Mouse (Mus musculus): Measurements from ENCODE around the gene Tssk6.

The Tssk6 gene

DNA sequence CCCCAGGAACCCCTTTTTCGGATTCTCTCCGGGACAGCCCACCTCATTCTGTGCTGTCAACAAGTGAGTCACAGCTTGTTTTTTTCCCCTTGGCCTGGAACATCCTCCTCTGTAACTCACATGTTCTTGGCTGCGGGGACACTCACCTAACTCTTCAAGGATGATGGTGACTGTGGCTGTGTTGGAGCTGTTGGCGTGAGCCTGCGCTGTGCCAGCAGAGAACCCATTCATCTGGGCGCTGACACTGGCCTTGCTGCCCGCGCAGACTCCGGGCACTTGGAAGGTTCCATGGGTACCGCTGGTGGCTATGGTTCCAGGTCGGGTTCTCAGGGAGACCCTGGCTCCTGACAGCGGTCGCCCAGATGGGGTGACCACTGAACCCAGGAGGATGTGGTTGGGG lies 17.8 kb upstream of the Tssk6 start:
- DNase-seq (ENCODE audit: low spot score): no peak

DNA sequence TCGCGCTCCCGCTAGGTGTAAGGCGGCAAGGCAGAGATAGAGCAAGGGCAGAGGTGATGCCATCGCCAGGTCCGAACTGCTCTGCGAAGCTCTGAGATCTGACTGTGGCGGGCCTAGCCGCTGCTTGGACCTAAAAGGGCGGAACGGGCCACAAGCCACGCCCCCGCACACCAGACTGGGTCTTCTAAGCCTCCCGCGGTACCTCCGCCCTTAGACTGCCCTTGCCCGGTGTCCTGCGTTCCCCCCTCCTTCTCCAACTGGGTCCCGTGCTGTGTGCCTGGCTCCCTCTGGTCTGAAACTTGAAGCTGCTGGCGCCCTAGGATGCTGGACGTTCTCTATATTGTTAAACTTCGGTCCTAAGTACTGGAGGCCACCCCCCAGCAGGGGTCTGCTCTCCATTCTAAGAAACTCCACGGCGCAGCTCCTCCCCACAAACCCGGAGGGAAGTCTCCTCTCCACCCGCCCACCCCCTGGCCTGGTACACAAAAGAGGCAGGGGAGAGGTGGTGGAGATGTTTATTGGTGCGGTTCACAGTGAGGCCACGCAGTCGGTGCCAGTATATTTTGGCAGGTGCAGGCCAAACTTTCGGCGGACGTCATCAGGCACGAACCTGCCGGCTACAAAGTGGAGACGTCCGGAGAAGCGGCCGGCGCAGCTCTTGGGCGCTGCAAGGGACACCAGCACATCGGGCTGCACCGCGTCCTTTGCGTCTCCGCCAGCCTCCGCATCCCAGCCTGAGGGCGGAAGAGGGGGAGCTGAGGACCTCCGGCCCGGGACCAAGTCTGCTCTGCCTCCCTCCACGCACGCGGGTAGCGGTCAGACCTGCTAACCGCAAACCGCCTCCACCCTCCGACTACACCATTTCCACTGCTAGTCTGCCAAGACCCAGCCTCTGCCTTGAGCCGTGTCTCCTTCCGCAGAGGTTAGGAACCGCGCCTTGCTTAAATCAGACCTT lies 14.4 kb upstream of the Tssk6 start, which contains the start of gene Cilp2:
TSS of gene Cilp2 (minus strand) at position 399 of the 955 bp plus-strand sequence.
- DNase-seq (ENCODE audit: low spot score): no peak

DNA sequence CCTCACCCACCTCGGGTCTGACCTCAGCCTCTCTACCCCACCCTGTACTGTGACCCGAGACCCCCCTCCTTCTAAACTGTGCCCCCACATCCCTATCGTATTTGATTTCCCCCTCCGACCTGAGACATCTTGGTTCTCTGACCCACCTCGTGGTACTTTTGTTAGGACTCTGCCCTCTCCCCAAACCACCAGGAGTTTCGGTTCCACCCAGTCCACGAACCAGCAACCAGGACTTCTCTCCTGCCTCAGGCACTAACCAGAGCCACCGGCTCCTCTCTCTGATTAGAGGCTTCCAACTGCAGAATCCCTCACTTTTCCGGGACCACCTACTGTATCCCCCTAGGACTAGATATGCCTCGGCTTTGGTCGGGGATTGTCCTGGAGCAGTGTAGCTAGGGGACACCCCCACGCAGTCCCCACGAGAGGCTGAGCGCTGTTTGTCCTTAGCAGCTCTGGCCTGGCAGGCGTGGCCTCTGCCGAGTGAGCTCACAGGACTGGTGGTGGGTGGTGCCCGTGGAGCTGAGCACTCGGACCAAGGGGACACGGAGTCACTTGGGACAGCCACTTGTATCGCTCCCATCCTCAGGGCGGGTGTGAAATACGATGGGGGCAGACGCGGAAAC lies 13.6 kb upstream of the Tssk6 start:
- DNase-seq (ENCODE audit: low spot score): no peak

DNA sequence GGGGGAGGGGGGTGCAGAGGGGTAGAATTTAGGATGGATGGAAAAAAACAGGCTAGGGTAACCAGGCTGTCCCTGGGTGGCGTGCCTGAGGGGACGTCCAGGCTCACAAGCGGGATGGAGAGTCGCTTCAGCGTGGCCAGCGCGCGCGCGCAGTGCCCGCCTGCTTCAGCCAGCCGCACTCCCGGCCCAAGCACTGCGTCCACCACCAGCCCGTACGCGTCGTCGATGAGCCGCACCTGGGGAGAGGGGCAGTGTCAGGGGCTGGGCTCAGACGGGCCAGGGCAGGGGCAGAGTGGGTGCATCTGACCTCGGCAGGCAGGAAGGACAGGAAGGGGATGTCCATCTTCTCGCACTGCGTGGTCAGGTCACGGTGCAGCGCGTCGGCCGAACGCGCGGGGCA lies 13.1 kb upstream of the Tssk6 start:
- no peak for DNase-seq (ENCODE audit: low spot score)

DNA sequence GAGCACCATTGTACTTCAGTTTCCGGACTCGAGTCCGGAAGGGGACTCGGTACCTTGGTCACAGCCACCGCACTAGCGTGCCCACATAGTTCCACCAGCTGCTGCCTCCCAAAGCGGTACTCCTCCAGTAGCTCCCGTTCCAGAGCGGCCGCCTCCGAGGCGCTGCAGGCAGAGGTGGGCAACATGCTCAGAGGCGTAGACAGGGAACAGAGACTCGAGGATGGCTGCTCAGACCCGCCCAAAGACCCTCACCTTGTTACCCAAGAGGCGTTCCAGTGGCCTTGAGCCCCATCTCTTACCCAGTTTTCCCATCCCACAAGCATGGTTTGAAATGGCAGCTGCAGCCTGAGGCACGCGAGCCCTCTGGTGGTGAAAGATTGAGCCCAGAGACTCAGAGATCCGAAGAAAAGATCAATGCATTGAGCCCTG lies 11.2 kb upstream of the Tssk6 start:
- no peak for DNase-seq (ENCODE audit: low spot score)

DNA sequence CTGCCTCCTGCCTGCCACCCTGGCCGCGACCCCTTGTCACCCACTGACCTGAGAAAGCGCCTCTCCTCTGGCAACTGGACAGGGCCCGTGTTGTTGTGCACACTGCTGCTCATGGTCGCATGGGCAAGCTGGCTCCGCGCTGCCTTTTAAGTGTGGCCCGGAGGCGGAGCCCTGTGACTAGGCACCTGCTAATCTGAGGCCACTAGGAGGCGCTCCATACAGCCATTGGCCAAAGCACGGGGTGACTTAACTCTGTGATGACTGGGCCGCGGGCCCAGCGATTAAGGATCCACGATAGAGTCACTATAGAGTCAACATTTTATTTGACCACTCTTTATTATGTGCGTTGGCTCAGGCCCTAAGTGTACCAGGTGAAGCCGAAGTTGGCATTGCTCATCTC lies 8.1 kb upstream of the Tssk6 start:
- DNase-seq (ENCODE audit: low spot score): no peak

DNA sequence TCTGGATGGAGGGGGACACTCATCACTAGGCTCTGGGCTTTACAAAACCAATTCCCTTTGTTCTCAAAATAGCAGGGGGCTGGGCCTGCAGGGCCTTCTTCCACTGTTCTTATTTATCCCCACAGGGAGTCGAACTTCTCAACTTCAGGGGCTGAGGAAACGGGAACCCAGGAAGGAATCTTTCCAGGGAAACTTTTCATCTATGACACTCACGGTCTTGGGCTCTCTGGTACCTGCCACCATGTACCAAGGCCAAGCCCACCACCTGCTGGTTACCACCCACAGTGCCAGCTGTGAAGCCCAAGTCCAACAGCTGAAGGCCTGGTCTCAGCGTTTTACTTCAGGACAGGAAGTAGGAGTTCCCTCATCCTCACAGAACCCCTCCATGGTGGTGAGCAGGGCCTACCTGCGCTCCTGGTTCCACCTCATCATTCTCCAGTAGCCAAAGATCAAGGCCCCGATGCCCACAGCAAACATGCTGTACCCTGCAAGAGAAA lies 7.1 kb upstream of the Tssk6 start:
- no peak for DNase-seq (ENCODE audit: low spot score)

DNA sequence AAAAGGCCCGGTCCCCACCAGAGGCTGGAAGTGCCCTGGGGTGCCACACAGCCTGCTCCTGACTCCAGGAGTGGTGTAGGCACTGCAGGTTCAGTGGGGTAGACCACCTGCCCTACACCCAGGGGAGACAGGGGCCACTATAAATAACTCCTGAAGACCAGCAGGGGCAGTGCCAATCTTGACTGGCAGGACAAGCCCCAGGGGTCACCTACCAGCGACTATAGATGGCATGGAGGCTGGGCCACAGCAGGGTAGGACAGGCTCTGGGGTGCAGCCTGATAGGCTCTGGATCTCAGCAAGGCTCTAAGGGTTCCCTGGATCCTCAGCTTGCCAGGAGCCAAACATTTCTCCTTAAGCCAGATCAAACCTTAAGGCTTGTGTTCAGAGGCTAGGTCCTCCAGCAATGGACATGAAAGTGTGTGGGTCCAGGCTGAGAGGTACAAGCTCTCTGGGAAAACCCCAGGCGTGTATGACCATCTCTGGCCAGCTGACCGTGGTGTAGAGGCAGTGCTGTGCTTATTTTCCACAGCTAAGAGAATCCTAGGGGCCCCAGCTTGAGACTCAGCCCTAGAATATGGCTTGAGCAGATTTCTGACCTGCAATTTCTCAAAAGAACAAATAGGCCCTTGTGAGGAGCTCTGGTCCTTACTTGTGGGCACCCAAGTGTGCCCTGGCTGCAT lies 6.1 kb upstream of the Tssk6 start:
- no peak for DNase-seq (ENCODE audit: low spot score)

DNA sequence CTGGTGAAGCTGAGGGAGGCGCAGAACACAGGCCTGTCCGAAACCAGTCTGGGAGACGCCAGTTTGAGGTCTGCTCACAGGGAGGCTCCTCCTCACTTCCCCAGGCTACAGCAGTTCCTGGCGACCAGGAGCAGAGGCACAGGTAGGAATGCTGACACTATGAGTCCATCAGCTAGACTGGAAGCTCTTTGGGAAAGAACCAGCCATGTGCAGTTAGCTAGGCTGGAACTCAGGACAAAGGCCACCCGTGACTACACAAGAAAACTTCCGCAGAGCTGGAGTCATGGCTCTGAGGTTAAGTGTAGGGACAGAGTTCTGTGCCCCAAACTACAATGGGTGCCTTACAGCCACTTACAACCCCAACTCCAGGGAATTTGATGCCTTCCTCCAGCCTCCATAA lies 4.1 kb upstream of the Tssk6 start:
- no peak for DNase-seq (ENCODE audit: low spot score)

DNA sequence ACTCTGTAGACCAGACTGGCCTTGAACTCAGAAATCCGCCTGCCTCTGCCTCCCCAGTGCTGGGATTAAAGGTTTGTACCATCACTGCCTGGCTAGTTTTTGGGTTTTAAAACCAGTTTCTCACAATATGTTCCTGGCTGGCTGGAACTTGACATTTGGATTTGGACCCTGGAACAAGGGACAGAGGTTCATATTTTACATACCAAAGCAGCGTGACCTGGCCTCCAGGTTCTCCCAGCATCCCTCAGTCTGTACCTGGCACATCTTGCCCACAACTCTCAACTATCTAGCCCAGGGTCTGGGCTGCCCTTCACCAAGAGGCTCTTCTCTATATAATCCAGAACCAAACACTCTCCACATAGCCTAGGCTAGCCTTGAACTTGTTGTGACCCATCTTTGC lies 2.1 kb upstream of the Tssk6 start:
- no peak for DNase-seq (ENCODE audit: low spot score)

DNA sequence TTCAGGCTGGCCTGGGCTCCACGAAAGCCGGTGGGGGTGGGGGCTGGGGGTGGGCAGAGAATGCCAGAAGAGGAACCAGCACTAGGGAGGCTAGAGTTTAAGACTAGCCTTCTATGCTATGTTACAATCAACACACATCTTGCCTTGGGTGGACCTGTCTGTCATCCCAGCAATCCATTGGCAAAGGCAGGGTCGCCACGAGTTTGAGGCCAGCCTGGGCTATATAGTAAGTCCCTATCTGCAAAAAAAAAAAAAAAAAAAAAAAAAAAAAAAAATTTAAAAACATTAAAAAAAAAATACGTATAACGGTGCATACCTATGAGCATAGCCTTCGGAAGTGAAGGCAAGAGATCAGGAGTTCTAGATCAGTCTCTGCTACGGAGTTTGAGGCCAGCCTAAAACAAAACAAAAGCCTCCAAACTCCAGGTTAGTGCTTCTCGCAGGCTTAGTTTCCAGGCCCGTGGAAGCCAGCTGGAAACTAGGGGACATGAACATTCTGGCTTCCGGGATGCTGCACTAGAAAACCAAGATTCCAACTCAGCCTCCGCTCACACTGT lies 1.0 kb upstream of the Tssk6 start:
- DNase-seq (ENCODE audit: low spot score): no peak

DNA sequence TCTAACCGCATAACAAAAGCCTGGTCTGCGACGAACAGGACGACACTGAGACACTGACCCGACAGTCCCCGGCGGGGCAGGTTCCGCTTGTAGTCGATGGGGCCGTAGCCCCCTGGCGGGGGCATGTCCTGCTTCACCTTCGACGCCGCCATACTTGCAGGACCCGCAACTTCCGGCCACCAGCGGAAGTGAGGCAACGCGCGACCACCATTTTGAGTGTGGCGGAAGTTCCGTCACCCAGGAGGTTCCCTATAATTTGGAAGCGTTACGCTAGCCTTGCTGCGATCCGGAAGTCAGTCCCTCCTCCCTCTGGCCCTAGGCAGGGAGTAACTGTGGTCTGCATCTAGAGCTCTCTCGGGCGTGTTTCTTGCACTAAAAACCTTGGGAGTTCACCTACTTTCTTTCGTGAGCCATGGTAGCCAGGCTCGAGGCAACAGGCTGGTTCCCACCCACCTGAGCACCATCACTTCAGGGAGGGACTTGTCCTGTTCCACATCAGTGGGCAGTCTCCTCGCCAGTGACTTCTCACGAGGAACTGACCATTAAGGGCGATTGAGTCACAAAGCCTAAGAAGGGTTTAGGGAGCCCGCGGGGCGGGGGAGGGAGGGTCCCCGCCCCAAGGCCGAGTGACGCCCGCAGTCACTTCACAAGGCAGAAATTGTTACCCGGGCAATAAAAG lies 361 bp upstream of the Tssk6 start:
- DNase-seq (ENCODE audit: low spot score): peak; percentile 95

DNA sequence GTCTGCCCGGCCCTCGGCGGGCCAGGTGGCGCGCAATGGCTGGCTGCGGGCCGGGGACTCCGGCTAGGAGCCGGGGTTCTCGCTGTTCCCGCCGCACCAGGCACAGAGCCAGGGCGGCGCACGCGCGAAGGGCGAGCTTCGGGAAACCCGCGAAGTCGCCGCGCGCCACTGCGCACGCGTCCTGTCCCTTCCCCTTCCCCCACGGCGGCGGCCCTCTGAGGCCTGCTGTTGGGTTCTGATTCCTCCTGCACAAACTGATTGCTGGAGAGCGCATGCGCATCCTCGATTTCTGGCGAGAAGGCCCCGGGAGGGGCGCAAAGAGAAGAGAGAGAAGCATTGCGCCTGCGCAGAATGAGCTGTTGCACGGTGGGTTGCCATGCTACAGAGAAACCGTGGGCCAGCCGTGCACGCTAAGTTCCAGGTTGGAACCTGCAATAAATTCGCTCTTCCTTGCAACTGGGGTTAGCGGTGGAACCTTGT lies 1.1 kb downstream of the Tssk6 start:
- peak; percentile 97 for DNase-seq (ENCODE audit: low spot score)

DNA sequence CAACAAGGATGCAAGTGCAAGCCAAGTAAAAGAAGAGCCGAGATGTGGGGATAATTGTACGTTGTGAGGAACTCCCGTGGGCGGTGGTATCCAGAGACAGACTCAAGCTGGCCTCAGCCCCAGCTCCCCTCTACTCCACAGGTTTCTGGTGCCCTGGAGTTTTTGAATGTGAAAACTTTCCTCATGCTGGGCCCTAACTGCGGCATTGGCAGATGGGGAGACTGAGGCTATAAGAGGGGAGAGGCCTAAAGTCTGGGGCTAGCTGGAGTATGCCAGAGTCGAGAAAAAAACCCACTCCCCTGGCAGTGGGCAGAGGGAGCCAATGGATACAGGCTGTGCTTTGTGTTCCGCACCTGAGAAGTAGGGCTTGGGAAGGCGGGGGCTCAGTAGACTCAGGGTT lies 2.1 kb downstream of the Tssk6 start:
- no peak for DNase-seq (ENCODE audit: low spot score)

DNA sequence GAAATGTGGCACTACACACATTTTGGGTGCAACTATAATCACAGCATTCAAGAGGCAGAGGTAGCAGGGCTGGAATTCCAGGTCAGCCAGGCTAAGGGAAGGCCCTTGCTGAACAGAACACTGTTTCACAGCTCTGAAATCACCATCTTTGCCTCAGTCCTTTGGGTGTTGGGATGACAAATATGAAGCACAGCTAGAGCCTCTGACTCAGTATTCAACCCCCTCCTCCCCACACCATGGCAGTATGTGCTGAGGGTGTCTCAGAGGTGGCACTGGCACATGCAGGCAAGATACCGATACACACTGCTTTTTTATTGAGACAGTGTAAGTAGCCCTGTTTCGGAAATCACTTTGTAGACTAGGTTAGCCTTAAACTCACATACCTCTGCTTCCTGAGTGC lies 4.3 kb downstream of the Tssk6 start:
- DNase-seq (ENCODE audit: low spot score): no peak

DNA sequence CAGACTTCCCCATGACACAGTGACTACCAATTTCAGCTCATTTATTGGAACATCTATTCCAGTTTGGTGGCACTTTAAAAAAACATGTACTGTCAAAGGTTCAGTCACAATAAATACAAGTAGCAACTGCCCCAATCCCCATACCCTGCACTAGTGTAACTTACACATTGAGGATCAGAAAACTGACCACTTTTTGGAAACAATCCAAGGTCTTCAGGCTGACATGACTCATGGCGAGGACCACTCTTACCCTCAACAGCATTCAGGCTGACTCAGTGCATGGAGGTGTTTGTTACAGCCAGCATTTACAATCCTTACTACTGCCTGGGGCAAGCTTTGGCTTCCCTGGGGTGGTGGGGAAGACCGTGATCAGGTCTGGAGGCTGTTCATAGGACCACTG lies 5.1 kb downstream of the Tssk6 start:
- no peak for DNase-seq (ENCODE audit: low spot score)

DNA sequence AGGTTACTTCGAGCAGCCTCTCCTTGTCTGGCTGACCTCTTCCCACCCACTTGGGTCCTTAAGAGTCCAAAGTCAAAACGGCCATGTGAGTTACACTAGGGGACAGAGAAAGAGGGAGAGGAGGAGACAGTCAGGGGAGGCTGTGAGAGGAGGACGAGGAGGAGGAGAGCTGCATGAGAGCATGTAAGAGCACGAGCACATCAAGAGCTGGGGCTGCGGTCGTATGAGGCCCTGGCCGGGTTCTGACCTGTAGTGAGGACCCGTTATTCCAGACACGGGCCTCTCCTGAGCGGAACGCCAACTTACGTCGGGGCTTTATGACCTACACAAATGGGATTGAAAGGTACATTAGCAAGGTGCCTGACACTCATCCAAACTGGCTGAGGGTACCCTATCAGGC lies 9.9 kb downstream of the Tssk6 start:
- no peak for DNase-seq (ENCODE audit: low spot score)

DNA sequence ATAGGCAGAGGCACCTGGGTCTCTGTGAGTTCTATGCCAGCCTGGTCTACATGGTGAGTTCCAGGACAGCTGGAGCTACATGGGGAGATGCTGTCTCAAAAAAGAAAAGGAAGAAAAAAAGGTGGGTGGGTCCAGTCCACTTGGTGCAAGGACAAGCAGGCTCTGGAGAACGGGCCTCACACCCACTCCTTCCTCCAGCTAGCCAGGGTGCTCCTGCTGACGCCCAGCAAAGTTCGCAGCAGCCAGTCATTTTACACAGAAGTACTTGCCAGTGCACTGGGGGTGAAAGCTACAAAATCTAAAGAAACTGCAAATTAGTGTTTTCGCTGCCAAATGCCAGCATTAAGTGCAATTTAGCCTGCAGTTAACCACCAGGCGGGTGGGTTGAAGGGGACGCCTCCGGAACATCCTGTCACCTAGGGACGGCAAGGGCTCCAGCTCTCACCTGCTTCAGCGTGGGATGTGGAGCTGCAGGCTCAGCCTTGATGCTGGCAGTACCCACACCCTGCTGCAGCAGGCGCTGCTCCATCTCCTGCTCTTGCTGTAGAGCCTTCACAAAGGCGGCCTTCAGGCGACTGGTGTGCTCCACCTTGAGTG lies 10.6 kb downstream of the Tssk6 start:
- no peak for DNase-seq (ENCODE audit: low spot score)

DNA sequence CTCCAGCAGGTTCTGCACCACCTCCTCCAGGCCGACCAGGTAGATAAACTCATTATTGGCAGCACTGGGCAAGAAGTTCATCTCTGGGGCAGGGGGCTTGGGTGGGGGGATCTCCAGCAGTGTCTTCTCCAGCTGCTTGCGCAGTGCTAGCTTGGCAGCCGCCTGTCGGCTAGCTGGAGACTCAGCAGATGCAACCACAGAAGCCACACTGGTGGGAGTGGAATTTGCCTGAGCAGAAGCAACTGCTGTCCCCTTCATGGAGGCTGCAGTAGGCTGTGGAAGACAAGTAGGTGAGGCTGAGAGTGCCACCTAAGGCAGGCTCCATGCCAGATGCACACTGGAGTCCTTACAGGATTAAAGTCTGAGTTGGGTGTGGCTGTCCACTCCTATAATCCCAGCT lies 12.5 kb downstream of the Tssk6 start:
- no peak for DNase-seq (ENCODE audit: low spot score)

DNA sequence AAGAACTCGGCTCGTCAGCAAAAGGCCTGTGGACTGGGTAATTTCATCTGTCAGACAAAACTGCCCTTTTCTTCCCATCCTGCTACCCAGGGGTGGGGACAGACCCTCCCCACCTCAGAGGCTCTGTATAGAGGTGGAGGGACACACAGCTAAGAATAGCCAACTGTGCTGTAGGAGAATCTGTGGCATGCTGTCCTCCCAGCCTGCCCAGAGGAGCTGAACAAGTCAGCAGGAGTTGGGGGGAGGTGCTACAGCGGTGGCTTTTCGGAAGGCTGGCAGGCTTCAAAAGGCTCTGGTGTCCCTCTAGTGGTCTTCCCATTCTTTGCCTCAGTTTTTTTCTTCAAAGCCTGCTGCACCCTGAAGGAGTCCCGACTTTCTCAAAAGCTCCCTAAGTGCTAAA lies 13.8 kb downstream of the Tssk6 start:
- no peak for DNase-seq (ENCODE audit: low spot score)

DNA sequence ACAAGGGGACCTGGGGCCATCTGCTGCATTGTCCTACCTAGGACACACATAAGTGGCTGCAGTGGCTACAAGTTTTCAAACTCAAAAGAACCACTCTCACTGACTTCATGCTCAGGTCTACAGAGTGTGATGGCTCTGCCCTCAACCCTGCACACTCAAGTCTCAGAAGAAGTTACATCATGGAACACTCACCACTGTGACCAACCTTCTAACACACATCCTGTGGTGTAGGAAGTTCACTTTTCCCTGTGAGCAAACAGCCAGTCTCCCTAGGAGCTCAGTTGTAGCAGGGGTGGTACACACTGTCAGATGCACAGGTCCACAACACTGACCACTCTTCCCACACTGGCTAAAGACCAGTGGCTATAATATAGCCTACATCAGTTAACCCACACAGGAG lies 16.5 kb downstream of the Tssk6 start:
- no peak for DNase-seq (ENCODE audit: low spot score)
